Mouse (Mus musculus) cortical plate, adult 2 months (tissue): Measurements from ENCODE around the gene Mcrip1.

Experiments used
- CTCF ChIP-seq: fragments of 200-500 bp; IDR thresholded peaks from 2 replicates; pipeline ENCODE4 v1.5.1; 2011; ENCODE audit warnings: mild to moderate bottlenecking, control low read depth, low read length; ENCODE audit not compliant: insufficient read depth; ENCODE audit errors: extremely low read depth
- POLR2A ChIP-seq: fragments of 200-500 bp; IDR thresholded peaks from 2 replicates; pipeline ENCODE4 v1.6.1; 2011; ENCODE audit warnings: mild to moderate bottlenecking, low read length, control low read depth; ENCODE audit not compliant: insufficient read depth; ENCODE audit errors: extremely low read depth

GRCm38 (mm10) chr11:120575940-120576339, 26.4 kb upstream of the Mcrip1 start:
- TF ChIP-seq POLR2A (no peak), CTCF (no peak)
